Mouse (Mus musculus) hindbrain, embryonic 13.5 days (tissue): ENCODE results near the gene Cdc42ep2. TPM values are rescaled to one million over a fixed set of nuclear protein-coding genes. Genes with fewer than 3 reads are reported as not detected.

Experiments used
- ATAC-seq: fragments of 200-750 bp; cut with Nextera tagmentation; 2 replicates; pipeline ENCODE4 v1.8.0; 2017; ENCODE audit warnings: moderate TSS enrichment; ENCODE audit not compliant: low FRiP score
- H3K27ac ChIP-seq: fragments of 300-500 bp; sonication (generic); 2 replicates; pipeline ENCODE4 v1.5.1; 2015; ENCODE audit warnings: inconsistent platforms, mild to moderate bottlenecking, moderate library complexity
- H3K27me3 ChIP-seq: fragments of 300-500 bp; sonication (generic); 2 replicates; pipeline ENCODE4 v1.6.1; 2015; ENCODE audit warnings: mild to moderate bottlenecking, inconsistent platforms
- H3K36me3 ChIP-seq: fragments of 300-500 bp; sonication (generic); 2 replicates; pipeline ENCODE4 v1.6.1; 2015; ENCODE audit warnings: mild to moderate bottlenecking, inconsistent platforms
- H3K4me1 ChIP-seq: fragments of 300-500 bp; sonication (generic); replicated peaks from 2 replicates; pipeline ENCODE4 v1.6.1; 2015; ENCODE audit warnings: inconsistent platforms
- H3K4me2 ChIP-seq: fragments of 300-500 bp; sonication (generic); 2 replicates; pipeline ENCODE4 v1.6.1; 2015; ENCODE audit warnings: inconsistent platforms, mild to moderate bottlenecking, moderate library complexity
- H3K4me3 ChIP-seq: fragments of 300-500 bp; sonication (generic); 2 replicates; pipeline ENCODE4 v1.5.1; 2015; ENCODE audit warnings: mild to moderate bottlenecking, inconsistent platforms
- H3K9ac ChIP-seq: fragments of 300-500 bp; sonication (generic); 2 replicates; pipeline ENCODE4 v1.6.1; 2015; ENCODE audit warnings: mild to moderate bottlenecking, inconsistent platforms
- H3K9me3 ChIP-seq: fragments of 300-500 bp; sonication (generic); 2 replicates; pipeline ENCODE4 v1.6.1; 2016; ENCODE audit warnings: inconsistent platforms
- WGBS: fragments of 180-500 bp; shearing (Covaris S2); methylation state at CpG from one replicate; pipeline ENCODE4 v1.1.7; 2015; 5-methylcytosine and 5-hydroxymethylcytosine counted together
- polyA plus RNA-seq: library from polyadenylated mRNA; unstranded; fragments of >200 nt; fragmentation: Nextera tagmentation; extraction: Ambion mirVana; gene quantifications from 2 replicates; pipeline ENCODE4 v1.2.1, GENCODE M21; 2015

The Cdc42ep2 gene
- polyA plus RNA-seq, 1 experiment from 2014 or later: 11.5 TPM

DNA sequence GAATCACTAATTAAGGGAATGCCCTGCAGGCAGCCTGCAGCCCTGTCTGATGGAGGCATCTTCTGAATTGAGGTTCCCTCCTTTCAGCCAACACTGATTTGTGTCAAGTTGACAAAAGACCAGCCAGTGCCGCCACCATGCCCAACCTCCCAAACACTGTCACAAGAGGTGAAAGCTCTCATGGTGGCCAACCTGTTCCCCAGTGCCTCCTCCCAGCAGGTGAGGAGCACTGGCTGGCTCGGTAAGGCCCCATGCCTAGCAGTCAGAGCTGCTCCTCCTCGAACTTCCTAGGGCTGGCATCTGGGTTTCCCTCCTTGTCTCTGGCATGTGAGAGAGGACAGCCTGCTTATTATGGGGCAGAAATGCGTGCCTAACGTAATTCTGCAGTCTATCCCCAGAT is 15.1 kb upstream of the Cdc42ep2 start:
- ATAC-seq: no peak
- no peak overlapping the region for H3K4me2 ChIP-seq
- H3K27ac ChIP-seq: peak overlapping the region; percentile 80
- no peak overlapping the region for H3K4me3 ChIP-seq
- H3K36me3 ChIP-seq: peaks cover 13% of the 10 kb centered on the region
- 76% methylated on average over 5 of the region's 5 CpGs for whole genome bisulfite sequencing
- H3K9me3 ChIP-seq: no peaks in the 10 kb centered on the region
- no peaks in the 10 kb centered on the region for H3K27me3 ChIP-seq
- H3K9ac ChIP-seq: no peak overlapping the region
- peaks cover 26% of the 10 kb centered on the region for H3K4me1 ChIP-seq

DNA sequence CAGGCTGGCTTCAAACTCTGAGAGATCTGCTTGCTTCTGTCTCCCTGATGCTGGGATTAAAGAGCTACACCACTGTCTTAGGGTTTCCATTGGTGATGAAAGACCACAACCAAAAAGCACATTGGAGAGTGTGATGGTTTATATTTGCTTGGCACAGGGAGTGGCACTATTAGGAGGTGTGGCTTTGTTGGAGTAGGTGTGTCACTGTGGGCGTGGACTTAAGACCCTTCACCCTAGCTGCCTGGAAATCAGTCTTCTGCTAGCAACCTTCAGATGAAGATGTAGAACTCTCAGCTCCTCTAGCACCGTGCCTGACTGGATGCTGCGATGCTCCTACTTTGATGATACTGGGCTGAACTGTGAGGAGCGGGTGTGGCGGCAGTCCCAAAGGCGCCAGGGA is 13.9 kb upstream of the Cdc42ep2 start:
- 0 out of 2 replicates have a peak overlapping the region, but pooled peaks have one; percentile 67 for H3K27ac ChIP-seq
- peaks cover 12% of the 10 kb centered on the region for H3K36me3 ChIP-seq
- H3K4me2 ChIP-seq: no peak overlapping the region
- H3K4me1 ChIP-seq: peaks cover 26% of the 10 kb centered on the region
- 85% methylated on average over 6 of the region's 6 CpGs for WGBS
- no peak overlapping the region for H3K4me3 ChIP-seq
- H3K27me3 ChIP-seq: no peaks in the 10 kb centered on the region
- ATAC-seq: no peak
- H3K9ac ChIP-seq: no peak overlapping the region
- no peaks in the 10 kb centered on the region for H3K9me3 ChIP-seq

GRCm38 (mm10) chr19:5937836-5938406 is 13.3 kb upstream of the Cdc42ep2 start:
- peak overlapping the region; percentile 67 for H3K27ac ChIP-seq
- H3K4me3 ChIP-seq: peak overlapping the region; percentile 14; the same call in 1 of the 2 replicates
- no peaks in the 10 kb centered on the region for H3K9me3 ChIP-seq
- peak; percentile 53 for ATAC-seq
- peak overlapping the region; percentile 42 for H3K4me2 ChIP-seq
- WGBS: 20% methylated on average over 14 of the region's 14 CpGs
- no peaks in the 10 kb centered on the region for H3K27me3 ChIP-seq
- H3K4me1 ChIP-seq: peaks cover 26% of the 10 kb centered on the region
- peaks cover 6% of the 10 kb centered on the region; the same call in 1 of the 2 replicates for H3K36me3 ChIP-seq
- peak overlapping the region; percentile 51; the same call in 1 of the 2 replicates for H3K9ac ChIP-seq

DNA sequence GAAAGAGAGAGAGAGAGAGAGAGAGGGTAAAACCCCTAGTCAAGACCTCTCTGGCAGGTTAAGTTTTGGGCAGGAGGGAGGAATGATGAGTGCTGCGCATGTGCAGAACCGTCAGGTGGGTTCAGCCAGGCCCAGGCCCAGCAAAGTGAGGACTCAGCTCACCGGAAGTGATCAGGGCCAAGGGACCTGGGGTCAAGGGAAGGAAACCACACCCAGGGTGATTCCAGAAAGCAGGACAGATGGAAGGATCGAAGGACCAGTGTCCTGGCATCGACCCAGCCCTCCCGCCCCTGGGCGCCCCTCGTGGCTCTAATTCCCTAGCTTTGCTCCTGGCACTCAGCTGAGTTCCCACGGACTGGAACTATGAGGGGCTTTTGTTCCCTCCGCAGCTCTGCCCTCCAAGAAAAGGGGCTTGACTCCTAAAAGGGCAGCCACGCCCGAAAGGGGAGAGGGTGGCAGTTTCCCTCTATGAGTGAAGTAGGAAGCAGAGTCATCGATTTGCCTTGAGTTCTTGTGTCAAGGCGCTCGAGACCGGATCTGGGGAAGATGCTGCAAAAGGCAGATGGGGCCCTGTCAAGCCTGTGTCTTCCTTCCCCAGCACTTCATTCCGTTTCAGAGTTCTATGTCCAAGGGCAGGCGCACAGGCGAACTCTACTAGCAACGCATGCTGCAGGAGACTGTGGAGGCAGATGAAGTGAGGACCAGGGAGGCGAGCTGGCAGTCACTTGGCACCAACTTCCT is 12.6 kb upstream of the Cdc42ep2 start:
- Histone ChIP-seq H3K9me3 (no peaks in the 10 kb centered on the region), H3K4me1 (peaks cover 26% of the 10 kb centered on the region), H3K36me3 (peaks cover 5% of the 10 kb centered on the region; the same call in 1 of the 2 replicates), H3K4me2 (peak overlapping the region; percentile 42), H3K9ac (0 out of 2 replicates have a peak overlapping the region, but pooled peaks have one; percentile 51), H3K27me3 (no peaks in the 10 kb centered on the region), H3K4me3 (no peak overlapping the region), H3K27ac (peak overlapping the region; percentile 67)
- ATAC-seq: peak; percentile 32; the same call in 1 of the 2 replicates
- WGBS: 52% methylated on average over 21 of the region's 21 CpGs

- Histone ChIP-seq H3K9me3 (no peaks in the 10 kb centered on the region), H3K36me3 (no peaks in the 10 kb centered on the region), H3K4me2 (no peak overlapping the region), H3K27me3 (no peaks in the 10 kb centered on the region), H3K9ac (no peak overlapping the region), H3K27ac (no peak overlapping the region), H3K4me1 (peaks cover 26% of the 10 kb centered on the region), H3K4me3 (no peak overlapping the region)
- WGBS: 86% methylated on average over 5 of the region's 5 CpGs
- no peak for ATAC-seq
Measured at GRCm38 (mm10) chr19:5935691-5936090, 11.1 kb upstream of the Cdc42ep2 start.

- 69% methylated on average over 3 of the region's 3 CpGs for WGBS
- H3K9me3 ChIP-seq: no peaks in the 10 kb centered on the region
- no peak for ATAC-seq
Measured at GRCm38 (mm10) chr19:5935266-5935665, 10.7 kb upstream of the Cdc42ep2 start.

DNA sequence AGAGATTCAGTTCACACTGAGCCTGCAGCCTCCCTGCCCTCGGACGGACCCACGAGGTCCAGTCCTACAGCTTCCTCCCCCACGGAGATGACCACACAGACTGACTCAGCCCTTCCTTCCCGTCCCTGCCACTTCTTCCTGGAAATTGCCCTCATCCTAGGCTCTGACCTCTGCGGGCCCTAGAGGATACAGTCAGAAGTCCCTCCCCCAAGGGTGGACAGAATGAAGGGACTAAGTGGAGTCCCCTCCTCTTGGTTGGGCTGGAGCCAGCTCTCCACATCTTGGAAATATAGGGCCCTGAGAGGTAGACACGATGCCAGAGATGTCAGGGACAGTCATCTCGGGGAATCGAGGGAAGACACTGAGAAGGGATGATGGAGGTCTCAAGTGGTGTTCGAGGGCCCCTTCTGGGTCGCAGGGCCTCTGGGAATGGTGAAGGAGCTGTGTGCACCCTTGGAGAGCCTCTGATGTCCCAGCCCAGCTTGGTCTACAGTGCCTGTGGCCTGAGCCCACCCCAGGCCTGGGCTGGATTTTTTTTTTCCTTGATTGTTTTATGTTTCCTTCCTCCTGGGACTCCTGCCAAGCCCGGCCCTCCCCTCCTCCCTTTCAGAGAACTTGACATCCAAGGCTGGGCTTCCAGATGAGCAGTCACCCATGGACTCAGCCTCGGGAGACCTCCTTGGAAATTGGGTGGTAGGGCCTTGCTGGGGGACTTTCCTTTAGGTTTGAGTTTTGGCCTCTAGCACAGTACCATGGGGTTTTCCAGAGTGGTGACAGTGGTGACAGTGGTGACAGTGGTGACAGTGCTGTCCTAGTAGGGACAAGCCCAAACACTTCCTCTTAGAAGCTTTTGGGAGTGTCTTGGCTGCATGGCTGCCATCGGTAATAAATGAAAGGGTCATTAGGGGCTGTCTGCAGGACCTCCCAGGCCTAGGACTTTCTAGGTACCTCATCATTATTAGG is 5.3 kb upstream of the Cdc42ep2 start:
- Histone ChIP-seq H3K9me3 (no peaks in the 10 kb centered on the region), H3K9ac (no peak overlapping the region), H3K4me1 (peaks cover 24% of the 10 kb centered on the region), H3K4me3 (no peak overlapping the region), H3K36me3 (no peaks in the 10 kb centered on the region), H3K4me2 (no peak overlapping the region), H3K27me3 (peaks cover 8% of the 10 kb centered on the region; the same call in 1 of the 2 replicates), H3K27ac (no peak overlapping the region; the same call in 1 of the 2 replicates)
- WGBS: 71% methylated on average over 14 of the region's 14 CpGs
- ATAC-seq: no peak

More at GRCm38 (mm10) chr19:5935266-5935665, 10.7 kb upstream of the Cdc42ep2 start:
- no peak overlapping the region for H3K27ac ChIP-seq
- no peak overlapping the region for H3K9ac ChIP-seq
- peaks cover 28% of the 10 kb centered on the region for H3K4me1 ChIP-seq
- no peak overlapping the region for H3K4me3 ChIP-seq
- no peaks in the 10 kb centered on the region for H3K27me3 ChIP-seq
- H3K36me3 ChIP-seq: no peaks in the 10 kb centered on the region
- H3K4me2 ChIP-seq: no peak overlapping the region

GRCm38 (mm10) chr19:5928546-5928945 is 3.9 kb upstream of the Cdc42ep2 start:
- no peak overlapping the region for H3K4me2 ChIP-seq
- H3K27ac ChIP-seq: no peak overlapping the region
- ATAC-seq: no peak
- H3K4me3 ChIP-seq: no peak overlapping the region
- peaks cover 8% of the 10 kb centered on the region; the same call in 1 of the 2 replicates for H3K27me3 ChIP-seq
- no peaks in the 10 kb centered on the region for H3K9me3 ChIP-seq
- H3K9ac ChIP-seq: no peak overlapping the region
- peaks cover 29% of the 10 kb centered on the region for H3K4me1 ChIP-seq
- H3K36me3 ChIP-seq: no peaks in the 10 kb centered on the region
- WGBS: 71% methylated on average over 3 of the region's 3 CpGs

DNA sequence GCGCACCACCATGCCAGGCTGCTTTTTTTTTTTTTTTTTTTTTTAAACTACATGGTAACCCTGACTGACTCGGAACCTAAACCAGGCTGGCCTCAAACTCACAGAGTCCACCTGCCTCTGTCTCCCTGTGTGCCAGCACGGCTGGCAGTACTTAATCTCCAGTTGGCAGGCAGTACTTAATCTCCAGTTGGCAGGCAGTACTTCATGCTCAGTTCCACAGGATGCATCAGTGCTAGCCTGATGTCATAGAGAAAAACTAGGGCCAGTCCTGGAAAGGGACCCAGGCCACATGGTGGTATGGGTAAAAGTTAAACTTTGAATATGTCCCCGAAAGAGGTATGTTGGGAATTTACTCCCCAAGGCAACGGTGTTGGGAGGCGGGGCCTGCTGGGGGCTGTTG is 3.5 kb upstream of the Cdc42ep2 start:
- peaks cover 8% of the 10 kb centered on the region; the same call in 1 of the 2 replicates for H3K27me3 ChIP-seq
- no peak overlapping the region for H3K27ac ChIP-seq
- 85% methylated on average over 6 of the region's 6 CpGs for WGBS
- H3K4me2 ChIP-seq: no peak overlapping the region
- no peak overlapping the region for H3K9ac ChIP-seq
- peaks cover 33% of the 10 kb centered on the region for H3K4me1 ChIP-seq
- H3K36me3 ChIP-seq: no peaks in the 10 kb centered on the region
- ATAC-seq: no peak
- no peak overlapping the region for H3K4me3 ChIP-seq
- no peaks in the 10 kb centered on the region for H3K9me3 ChIP-seq

DNA sequence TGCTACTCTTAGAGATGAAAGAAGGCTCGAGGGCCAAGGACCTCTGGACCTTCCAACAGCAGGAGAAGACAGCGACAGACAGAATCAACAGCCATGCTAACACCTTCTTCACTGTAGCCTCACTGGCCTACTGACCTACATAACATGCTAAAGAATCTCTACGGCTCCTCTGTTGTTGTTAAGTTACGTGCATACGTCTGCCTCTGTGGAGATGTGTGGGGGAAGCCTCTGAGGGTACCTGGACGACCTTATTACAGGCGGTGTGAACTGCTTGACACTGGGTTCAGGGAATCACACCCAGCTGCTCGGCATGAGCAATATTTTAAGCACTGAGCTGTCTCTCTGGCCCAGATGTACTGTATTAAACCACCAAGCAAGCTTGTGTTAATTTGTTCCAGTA is 2.9 kb upstream of the Cdc42ep2 start:
- no peak for ATAC-seq
- H3K4me3 ChIP-seq: no peak overlapping the region
- H3K4me2 ChIP-seq: no peak overlapping the region
- H3K27me3 ChIP-seq: peaks cover 8% of the 10 kb centered on the region; the same call in 1 of the 2 replicates
- 78% methylated on average over 8 of the region's 8 CpGs for WGBS
- H3K36me3 ChIP-seq: no peaks in the 10 kb centered on the region
- no peak overlapping the region for H3K27ac ChIP-seq
- H3K9me3 ChIP-seq: no peaks in the 10 kb centered on the region
- H3K4me1 ChIP-seq: peaks cover 39% of the 10 kb centered on the region
- H3K9ac ChIP-seq: no peak overlapping the region

GRCm38 (mm10) chr19:5927026-5927425 is 2.4 kb upstream of the Cdc42ep2 start:
- H3K27ac ChIP-seq: no peak overlapping the region
- 74% methylated on average over 11 of the region's 11 CpGs for WGBS
- no peaks in the 10 kb centered on the region for H3K36me3 ChIP-seq

More at GRCm38 (mm10) chr19:5927026-5927425, 2.4 kb upstream of the Cdc42ep2 start:
- no peak for ATAC-seq
- Histone ChIP-seq H3K27me3 (peaks cover 10% of the 10 kb centered on the region; the same call in 1 of the 2 replicates), H3K4me1 (peaks cover 44% of the 10 kb centered on the region), H3K9me3 (no peaks in the 10 kb centered on the region), H3K9ac (no peak overlapping the region), H3K4me3 (no peak overlapping the region), H3K4me2 (no peak overlapping the region)
